Mouse (Mus musculus): ENCODE results near the gene Ccdc65.

The Ccdc65 gene

DNA sequence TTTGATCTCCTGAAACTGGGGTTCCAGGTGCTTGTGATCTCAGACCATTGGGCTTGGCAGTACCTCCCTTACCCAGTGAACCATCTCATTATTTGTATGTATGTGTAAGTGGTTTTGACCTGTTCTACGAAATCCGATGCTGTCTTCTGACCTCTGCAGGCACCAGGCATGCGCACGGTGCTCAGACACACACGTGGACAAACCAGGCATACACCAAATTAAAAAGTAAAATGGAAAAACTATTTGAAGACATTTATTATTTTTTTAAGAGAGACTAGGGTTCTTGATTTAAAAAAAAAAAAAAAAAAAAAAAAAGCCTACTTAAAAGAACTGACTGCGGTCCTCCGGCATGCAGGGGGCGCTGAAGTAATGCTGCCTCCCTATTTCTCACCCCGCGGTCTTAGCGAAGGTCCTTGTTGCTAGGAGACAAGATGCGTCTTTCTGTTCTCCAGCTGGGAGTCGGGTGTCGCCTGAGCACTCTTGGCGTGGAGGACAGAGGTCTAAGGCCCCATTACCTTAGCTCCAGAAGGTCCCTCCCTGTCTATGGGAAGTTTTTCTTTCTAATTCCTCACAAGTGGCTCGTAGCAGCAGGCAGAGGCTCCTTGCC is at the start of gene Ccdc65:
Gene Ccdc65, plus strand, starts transcription at position 442 of the 607 bp plus-strand sequence.
- DNase-seq (ENCODE audit: low spot score) = peak; percentile 85

DNA sequence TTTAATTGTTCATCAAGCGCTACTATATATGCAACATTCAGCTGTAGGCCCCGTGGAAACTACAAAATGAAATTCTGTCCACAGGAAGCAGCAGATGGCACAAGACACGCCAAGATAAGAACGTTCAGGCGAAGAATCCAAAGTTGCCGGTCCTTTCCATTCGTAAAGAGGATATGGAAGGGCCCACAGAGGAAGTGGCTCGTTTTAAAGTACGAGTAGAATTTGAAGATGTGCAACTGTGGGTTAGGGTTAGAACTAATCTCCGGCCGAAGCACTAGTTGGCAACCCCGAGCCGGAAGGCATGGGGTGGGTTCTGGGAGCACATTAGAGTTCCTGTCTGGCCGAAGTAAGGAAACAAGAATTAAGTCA is 45.8 kb upstream of the Ccdc65 start:
- DNase-seq (ENCODE audit: low spot score) = no peak

DNA sequence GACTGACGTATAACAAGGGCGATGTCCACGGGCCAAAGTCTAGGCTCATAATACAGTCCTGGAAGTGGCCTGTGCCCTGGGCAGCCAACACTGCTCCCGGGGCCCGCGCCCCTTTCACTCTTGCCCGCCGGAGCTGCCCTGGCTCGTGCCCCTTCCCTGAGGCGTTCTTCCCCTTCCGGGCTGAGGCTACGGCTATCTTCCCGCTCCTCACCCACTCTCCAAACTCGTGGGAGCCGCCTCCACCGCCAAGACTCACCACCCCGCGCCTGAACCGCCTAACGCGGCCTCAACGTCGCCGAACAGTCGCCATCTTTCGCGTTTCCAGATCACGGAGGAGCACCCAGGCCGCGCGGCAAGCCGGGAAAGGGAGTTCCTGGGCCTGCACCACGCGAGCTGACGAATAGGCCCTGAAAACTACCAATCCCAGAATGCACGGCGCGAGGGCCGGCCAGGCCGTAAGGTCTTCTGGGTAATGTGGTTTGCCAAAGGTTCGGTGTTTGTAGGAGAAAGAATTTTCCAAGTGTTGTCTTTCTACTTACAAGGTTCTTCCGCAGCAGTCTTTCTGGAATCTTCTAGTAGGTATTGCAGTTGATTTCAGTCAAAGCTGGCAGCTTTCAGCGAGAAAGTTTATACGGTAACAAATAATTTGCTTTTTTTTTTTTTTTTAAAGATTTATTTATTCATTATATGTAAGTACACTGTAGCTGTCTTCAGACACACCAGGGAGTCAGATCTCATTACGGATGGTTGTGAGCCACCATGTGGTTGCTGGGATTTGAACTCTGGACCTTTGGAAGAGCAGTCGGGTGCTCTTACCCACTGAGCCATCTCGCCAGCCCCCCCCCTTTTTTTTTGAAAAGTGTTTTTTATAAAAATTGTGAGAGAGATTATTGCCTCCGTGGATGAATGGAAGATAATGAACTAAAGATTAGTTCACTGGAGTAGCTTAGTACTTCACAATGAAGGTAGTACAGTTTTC is 45.2 kb upstream of the Ccdc65 start, which contains the start of gene Ddx23:
Gene Ddx23, minus strand, starts transcription at position 328 of the 979 bp plus-strand sequence.
- peak; percentile 89 for DNase-seq (ENCODE audit: low spot score)

DNA sequence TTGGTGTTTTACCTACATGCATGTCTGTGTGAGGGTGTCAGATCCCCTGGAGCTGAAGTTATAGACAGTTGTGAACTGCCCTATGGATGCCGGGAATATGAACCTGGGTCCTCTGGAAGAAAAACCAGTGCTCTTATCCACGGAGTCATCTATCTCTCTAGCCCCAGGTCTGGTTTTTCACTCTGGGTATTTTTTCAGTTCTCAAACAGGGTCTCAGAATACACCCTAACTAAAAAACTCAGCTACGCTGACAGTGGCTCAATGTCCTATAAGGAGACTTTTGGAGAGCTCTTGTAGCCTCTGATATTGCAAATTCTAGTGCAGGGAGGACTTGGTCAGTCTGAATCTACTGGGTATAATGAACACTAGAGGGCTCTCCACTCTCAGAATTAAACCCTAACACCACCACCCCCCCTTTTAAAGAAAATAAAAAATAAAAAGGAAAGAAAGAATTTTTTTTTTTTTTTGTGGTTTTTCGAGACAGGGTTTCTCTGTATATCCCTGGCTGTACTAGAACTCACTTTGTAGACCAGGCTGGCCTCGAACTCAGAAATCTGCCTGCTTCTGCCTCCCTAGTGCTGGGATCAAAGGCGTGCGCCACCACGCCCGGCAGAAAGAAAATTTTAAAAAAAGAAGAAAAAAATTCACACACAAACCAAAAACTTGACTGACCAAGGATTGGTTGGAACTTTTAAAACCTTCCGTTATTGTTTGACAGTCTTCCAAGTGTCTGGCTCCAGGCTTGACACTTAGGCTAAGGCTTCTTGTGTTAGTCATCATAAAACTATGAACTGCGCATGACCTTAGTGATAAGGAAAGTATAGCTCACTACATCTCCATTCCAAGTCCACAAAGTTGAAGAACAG is 43.7 kb upstream of the Ccdc65 start:
- DNase-seq (ENCODE audit: low spot score) = no peak

DNA sequence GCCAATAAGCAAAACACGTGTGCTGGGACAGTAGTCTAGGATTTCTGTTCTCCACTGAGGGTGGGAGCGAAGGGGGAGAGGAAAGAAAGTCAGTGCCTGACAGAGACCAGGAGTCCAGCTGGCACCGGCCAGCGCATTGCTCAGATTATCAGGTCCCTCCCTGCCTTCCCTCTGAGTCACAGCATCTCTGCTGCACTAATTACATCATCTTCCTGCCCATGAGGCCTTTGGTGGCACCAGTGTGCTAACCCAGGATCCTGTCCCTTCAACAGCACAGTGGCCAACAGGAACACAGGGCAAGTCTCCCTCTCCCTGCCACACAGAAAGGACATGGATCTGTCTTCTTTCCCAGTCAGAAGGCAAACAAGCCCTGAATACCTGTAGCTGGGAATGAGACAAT is 35.4 kb upstream of the Ccdc65 start:
- DNase-seq (ENCODE audit: low spot score) = no peak

DNA sequence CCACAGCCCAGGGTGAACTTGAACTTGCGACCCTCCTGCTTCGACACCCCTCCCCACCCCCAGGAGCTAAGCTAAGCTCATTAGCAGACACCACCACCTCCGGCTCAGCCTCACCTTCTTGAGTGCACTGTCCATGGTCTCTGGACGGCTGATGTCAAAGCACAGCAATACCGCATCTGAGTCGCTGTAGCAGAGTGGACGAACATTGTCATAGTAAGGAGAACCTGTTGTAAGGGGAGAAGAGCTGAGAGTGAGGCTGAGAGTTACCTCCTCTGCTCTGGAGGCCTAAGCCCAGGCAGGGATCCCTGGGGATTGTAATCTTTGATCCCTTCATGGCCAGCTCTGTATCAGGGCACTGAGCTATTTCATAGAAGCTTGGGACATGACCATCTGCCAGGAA is 34.3 kb upstream of the Ccdc65 start:
- DNase-seq (ENCODE audit: low spot score) = no peak

DNA sequence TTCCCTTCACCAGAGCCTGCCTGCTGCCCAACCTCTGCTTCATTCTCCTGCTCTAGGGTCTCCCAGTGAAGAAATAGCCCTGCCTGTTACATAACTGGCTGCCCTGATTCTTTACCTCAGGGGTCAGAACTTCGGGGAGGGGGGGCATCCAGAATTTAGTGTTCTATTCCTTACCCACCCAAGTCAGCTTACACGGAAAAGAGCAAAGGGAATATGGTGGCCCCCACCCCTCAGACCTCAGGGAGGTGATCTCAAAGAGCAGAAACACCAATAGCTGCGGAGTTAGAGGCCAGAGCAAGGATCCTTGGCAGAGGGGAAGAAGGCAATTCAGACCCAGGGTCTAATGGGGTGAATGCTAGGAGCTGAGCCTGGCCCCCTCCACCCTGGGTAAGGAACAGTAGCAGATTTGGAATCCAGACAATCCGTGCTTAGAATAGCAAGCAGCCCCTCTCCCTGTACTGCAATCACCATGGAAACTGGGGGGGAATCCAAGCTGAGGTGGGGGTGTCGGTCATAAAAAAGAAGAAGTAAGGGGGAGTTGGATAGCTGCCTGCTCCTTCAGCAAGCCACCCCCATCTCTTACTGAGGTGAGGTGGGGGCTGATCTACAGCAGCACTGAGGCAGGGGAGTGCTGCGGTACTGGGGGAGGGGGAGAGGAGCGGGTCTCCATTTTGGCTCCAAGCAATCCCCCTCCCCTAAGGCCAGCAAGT is 33.6 kb upstream of the Ccdc65 start:
- no peak for DNase-seq (ENCODE audit: low spot score)

DNA sequence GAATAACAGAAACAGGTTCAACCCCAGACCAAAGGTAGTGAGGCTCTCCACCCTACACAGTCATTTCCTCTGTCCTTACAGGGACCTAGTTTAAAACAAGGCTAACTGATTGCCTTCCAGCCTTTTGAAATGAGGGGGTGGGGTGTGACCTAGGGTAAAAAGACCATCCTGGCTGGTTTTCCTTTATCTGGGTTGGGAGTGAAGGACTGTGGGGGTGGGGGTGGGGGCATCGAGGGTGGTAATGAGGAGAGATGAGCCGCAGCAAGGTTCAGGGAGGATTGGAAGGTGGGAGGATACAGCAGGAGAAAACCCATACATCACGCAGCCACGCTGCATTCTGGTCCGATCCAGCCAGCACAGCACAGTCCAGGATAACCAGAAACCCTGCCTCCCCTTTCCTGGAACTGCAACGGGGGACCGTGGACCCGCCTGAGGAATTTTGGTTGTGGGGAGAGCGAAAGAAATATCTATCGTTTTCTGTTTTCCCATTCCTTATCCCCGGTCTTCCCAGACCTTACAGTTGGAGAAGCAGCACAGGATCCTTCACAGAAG is 32.9 kb upstream of the Ccdc65 start:
- no peak for DNase-seq (ENCODE audit: low spot score)

DNA sequence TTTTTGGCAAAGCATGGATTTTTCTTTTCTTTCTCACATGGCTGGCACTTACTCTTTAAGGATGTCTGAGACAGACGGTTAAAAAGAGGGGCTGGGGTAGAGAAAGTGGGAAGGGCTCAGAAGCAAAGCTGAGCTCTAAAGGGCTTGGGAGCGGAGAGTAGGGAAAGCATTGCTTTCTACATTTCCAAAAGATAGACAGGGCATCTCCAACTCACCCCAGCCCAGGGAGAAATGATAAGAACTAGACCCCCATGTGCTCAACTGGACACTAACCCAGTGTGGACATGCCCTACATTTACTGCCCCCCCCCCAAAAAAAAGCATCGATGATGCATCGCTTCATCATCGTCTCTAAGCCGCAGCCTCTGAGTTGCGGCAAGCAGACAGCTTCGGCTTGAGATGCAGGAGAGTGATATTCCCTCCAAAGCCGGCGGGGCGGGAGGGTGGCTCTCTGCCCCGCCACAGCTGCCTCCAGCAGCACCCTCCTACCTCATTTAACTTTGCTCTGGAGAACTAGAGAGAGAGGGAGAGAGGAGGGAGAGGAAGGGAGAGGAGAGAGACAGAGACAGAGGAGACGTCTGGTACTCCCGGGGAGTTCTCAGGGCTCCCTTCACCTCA is 32.3 kb upstream of the Ccdc65 start:
- no peak for DNase-seq (ENCODE audit: low spot score)

DNA sequence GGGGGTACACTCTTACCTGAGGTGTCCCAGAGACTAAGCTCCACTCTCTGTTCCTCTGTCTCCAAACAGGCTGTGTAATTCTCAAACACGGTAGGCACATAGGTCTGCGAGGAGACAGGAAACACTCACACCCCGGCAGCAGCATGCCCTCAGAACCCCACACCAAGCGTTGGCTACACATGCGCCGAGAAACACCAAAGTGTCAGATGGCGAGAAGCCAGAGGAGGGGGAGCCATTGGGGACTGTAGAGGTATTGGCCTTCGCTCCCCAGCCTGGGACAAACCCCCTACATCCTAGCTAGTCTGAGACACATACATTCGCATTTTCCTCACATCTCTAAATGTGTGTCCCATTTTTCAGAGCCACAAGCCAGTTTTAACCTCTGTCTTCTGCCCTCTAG is 31.5 kb upstream of the Ccdc65 start:
- DNase-seq (ENCODE audit: low spot score) = no peak

DNA sequence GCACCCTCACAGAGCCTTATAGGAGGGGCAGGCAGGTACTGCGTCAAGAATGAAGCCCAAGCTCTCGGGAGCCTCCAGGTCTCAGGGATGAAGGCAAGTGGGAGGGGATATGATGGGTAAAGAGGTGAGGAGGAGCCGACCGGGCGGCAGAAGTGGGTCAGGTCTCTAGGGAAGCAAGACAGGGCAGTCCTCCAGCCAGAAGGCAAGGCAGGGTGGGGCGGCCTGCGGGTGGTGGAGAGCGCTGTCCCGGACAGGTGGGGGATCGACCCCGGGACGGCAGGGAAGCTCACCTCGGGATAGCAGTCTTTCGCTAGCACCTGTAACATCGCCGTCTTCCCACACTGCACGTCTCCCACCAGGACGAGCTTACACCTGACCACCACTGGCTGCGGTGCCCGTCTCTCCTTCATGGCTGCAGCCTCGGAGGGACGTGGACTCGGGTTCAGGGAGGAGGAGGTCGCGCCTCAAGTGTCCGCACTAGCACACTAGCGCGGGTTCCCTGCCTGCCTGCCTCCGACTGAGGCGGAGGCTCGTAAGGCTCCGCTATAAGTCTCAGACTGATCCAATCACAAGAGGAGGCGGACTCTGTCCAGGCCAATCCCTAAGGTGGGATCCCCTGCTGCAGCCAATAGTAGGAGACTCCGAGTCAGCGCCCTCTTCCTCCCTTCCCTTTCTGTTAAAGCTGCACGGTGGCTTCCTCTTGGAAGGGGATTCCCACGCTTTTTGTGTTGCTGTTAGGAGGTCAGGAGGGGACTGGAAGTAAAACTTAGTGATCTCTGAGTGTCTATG is 30.9 kb upstream of the Ccdc65 start, which contains the start of gene Rnd1:
Gene Rnd1, minus strand, starts transcription at position 522 of the 789 bp plus-strand sequence.
- DNase-seq (ENCODE audit: low spot score) = peak; percentile 78

DNA sequence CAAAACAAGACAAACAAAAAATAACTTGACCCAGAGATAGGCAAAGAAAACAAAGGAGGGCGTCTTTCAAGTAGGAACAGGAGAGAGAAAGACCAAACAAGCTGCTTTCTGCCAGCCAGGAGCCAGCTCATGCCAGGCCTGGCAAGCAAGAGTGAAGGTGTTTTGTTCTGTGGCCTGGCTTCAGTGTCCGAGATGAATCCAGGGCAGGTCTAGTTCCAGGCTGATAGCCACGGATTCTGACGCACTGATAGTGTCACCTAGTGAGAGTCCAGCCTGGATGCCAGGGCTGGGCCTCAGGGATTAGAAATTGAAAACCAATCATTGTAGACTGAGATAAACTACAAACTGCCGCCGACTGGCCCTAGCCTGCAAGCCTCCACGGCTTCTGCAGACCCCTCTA is 30.0 kb upstream of the Ccdc65 start:
- no peak for DNase-seq (ENCODE audit: low spot score)

DNA sequence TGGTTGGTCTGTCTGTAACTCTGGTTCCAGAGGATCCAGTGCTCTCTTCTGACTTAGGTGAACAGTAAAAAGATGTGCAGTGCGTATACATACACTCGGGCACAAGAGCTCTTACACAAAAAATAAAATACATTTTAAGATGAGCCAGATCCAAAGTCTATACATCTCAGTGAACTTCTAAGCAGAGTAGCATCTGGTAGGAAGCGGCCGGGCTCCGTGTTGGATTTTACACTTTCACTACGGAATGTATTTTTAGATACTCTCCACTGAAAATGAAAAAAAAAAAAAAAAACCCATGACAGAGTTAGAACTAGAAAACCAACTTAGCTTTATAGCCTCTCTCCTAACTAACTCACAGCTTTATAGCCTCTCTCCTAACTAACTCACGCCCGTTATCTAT is 27.3 kb upstream of the Ccdc65 start:
- no peak for DNase-seq (ENCODE audit: low spot score)

DNA sequence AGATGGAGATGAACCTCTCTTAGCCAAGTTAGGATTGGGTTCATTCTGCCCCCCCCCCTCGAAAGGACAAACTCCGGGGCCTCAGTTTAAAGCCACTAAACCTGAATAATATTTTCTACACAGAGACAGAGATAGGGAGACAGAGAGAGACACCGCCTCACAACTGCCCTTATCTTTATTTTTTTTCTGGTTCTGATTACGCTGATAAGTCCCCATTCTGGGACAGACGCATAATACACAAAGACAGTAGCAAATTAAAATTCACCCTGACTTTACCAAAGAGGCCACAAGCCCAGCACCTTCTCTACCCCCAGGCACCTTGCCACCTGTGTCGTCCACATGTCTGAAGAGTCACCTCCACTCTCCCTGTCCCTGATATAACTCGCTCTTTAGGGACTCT is 26.4 kb upstream of the Ccdc65 start:
- no peak for DNase-seq (ENCODE audit: low spot score)

DNA sequence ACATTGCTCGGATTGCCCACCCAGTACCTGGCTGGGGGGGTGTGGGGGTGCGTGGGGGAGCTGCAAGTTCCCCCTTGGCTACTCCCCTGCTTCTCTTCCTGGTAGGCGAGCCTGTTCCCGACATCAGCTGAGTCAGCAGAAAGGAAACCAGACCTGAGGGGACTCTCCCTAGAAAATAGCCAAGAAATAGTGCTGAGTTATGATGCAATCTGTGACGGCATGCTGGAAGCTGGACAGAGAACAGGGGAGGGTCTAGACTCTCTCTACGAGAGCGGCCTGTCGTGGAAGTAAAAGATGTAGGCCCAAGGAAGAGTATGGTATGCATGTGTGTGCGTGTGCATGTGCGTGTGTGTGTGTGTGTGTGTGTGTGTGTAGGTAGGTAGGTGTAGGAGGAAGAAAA is 24.8 kb upstream of the Ccdc65 start:
- DNase-seq (ENCODE audit: low spot score) = no peak

DNA sequence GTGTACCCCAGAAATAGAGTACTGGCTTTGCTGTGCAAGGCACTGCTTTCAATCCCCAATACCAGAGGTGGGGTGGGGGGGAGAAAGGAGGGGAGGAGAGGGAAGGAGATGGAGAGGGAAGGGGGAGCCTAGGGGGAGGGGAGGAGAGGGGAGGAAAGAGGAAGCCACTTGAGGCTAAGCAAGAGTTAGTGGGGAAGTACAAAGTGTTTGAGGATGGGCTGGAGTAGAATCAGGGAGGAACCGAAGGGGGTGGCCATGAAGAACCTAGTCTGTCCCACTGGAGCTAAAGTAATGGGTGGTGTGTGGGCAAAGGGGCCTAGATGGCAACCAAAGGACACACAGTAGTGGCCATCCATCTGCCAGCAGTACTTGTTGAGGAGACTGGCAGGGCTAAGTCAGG is 24.3 kb upstream of the Ccdc65 start:
- DNase-seq (ENCODE audit: low spot score) = no peak

DNA sequence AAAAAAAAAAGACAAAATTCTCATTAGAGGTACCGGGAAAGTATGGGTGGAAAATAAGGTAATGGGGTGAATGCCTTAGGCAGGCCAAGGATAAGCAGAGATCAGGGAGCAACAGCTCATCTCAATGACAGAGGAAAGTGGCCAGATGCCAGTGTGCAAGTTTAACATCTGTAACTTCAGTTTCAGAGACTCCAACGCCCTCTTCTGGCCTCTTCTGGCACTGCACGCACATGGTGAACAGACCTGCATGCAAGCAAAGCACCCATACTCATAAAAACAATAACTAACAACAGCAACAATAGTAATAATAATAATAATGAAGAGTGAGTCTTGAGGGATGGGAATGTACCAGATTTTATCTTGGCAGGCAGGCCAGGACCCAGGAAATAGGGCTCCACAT is 22.1 kb upstream of the Ccdc65 start:
- DNase-seq (ENCODE audit: low spot score) = no peak

DNA sequence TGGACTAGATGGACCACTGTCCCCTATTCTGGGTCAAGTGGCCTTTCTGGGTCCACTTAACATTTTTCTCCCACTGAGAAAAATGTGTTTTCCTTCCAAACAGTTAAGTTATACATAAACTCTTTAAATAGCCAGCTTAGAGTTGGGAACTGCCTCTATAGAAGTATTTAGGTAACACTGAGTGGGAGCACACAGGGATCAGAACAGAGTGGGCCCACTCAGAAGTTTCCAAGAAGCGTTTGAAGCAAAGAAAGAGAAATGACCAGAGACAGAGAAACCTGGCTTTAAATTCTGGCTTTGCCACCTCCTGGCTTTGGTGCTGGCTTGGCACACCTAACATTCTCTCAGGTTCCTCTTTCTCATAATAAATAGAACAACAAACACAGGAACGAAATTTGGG is 18.3 kb upstream of the Ccdc65 start:
- no peak for DNase-seq (ENCODE audit: low spot score)

DNA sequence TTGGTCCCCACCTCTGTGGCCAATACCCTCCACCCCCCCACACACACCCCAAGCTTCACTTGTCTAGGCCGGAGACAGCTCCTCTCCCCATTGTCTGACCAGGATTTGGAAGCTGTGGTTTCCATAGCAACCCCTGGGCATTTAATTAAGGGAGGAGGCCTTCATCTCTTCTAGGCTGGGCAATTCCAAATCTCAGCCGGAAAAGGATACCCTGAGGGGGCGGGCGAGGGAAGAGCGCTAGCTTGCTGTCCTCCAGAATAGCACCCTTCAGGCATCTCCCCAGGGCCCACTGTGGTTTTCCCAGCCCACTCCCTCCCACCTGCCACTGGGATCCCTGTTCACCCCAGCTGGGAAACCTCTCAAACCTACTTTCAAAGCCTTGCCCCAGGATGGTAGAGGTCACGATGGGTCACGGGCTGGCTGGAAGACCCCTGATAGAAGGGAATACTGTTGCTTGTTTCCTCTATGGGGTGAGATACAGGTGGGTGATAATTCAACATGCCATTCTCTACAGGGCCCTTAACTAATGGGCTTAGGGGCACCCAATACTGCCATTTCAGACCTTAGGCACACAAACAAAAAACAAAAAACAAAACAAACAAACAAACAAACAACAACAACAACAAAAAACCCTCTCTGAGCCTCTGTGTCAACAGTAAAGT is 16.4 kb upstream of the Ccdc65 start:
- no peak for DNase-seq (ENCODE audit: low spot score)

Measured in layer of hippocampus, adult 9-10 months (tissue).